Mouse (Mus musculus): ENCODE results near the gene Dicer1.

GRCm38 (mm10) chr12:104742247-104742646 is 9.5 kb downstream of the Dicer1 start:
- TF ChIP-seq CTCF (IDR thresholded peaks at IDR 0.05) = peak; percentile 49
- no peak for TF ChIP-seq EP300 (IDR thresholded peaks at IDR 0.05)

All from lung, postnatal 0 days (tissue).